Mouse (Mus musculus) cerebellum, postnatal 36 days (tissue): ENCODE results near the gene Btbd9.

Source experiments
- DNase-seq, 2 experiments: peaks; one replicate each; pipeline ENCODE4 v3.0.0; 2021 to 2022; ENCODE audit warnings: mixed read lengths in 2 of 2

Btbd9 gene

DNA sequence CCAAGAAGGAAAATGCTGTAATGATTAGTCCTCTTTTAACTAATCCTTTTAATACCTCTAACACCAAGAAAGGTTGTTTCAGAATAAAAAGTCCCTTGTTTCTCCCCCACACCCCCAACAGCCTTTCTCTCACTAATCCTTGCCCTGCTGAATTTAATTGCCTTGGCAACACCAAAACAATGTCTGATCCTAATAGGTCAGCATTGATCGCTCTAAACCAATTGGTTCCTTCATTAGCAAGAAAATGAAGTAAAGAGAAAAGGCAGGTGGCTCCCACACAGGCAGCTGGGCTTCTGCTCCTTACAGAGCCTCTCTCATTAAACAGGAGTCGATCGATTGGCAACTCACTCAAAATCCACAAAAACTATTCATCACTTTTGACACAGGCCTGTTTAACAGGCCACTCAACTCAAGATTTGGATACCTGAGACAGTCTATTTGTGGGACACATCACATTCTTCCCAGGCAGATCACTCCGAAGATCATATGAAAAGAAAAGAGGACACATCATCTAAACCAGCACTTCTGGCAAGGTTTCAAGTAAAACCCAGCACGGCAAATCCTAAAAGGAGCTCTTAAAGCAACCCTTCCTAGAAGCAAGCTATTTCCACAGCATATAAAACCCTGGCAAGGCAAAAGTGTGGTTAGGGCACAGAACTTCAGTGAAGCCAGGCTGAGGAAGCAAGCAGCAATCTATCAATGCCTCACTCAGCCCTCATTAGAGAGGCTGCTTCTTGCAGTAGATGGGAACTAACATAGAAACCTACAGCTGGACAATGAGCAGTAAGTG is 197.9 kb downstream of the Btbd9 start:
- no peak for DNase-seq

- DNase-seq: no peak
Observed at GRCm38 (mm10) chr17:30377754-30378153, 198.5 kb downstream of the Btbd9 start.

DNA sequence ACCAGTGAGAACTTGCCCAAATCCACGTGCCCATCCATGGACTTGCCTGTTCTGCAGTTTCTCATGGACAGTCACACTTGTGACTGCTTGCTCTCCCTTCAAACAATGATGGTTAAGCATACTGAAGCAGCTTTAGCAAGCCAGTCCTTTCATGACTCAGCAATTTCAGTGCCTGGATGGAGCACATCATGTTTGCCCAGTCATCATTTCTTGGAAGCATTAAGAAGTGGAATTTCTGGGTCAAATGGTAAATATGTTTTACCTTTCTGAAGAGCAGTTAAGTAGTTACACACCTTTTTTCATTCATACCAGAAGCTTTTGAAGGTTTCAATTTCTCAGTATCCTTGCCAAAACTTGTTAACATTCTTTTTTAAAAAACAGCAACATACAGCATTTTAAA is 201.2 kb downstream of the Btbd9 start:
- no peak for DNase-seq

- peak in 1 of 2 experiments; percentile 25 for DNase-seq
Observed at GRCm38 (mm10) chr17:30368559-30368958, 207.7 kb downstream of the Btbd9 start.

- DNase-seq: no peak
Observed at GRCm38 (mm10) chr17:30364701-30365100, 211.6 kb downstream of the Btbd9 start.

DNA sequence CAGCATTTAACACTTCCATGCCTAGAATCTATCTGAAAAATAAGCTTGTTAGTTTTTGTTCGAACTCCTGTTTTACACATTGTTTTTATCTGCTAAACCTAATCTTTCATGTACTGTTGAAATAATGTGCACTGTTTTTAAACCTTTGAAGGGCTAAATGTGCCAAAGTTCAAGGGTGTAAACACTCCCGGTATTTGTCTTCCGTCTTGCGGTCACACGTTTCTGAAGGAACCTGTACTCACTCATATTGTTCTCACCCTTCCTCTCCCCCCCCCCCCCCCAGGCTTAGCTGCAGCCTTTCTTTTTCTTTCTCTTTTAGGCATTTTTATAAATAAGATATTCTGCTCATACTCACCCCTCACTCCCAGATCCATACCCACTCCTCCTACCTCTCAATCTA is 212.9 kb downstream of the Btbd9 start:
- DNase-seq: no peak

- no peak for DNase-seq
Observed at GRCm38 (mm10) chr17:30360654-30361053, 215.6 kb downstream of the Btbd9 start.

DNA sequence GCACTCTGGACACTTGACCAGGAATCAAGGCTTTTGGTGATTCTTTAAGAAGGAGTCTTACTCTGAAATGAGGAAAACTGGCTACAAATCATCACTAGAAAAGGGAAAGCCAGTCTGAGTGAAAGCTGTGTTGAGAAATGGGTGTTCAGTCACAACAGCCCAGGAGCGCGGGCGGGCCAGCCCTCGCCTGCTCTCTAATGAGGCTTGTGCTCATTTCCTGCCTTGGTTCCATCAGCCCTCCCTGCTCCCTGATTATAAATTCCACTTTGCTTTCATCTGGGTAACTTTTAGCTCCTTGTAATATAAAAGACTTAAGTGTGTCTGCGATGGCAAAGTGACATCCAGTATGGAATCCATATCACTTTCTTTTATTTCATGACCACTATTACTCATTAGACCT is 216.9 kb downstream of the Btbd9 start:
- DNase-seq: no peak

DNA sequence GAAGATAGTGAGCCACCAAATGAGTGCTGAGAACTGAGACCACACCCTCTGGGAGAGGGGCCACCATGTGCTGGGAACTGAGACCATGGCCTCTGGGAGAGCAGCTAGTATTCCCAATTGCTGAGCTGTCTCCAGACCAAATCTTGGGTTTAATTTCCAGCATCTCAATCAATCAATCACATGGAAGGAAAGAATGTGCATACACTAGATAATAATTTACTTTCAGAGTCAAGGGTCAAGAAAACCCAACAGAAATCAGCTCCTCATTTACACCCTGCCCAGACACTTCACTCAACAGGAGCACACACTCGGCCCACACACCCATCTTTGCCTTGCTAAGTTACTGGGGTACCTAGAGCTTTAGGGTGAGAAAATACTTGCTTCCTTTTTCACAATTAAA is 220.9 kb downstream of the Btbd9 start:
- DNase-seq: no peak

DNA sequence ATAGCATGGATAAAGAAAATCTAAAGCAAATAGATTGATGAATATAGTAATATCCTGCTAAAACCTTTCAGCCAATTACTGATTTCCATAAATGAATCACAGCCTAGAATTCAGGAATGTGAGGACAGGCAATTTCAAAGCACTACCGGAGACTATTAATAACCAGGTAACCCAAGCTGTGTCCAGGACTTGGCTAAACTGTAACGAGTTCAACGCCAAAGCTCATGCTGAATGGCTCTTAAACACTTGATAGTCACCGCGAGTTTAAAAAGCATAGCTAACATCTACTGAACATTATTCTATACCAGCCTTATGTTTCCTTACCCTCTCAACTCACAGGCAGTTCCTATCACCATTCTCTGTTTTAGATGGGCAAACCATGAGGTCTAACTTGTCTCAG is 221.9 kb downstream of the Btbd9 start:
- no peak for DNase-seq

DNA sequence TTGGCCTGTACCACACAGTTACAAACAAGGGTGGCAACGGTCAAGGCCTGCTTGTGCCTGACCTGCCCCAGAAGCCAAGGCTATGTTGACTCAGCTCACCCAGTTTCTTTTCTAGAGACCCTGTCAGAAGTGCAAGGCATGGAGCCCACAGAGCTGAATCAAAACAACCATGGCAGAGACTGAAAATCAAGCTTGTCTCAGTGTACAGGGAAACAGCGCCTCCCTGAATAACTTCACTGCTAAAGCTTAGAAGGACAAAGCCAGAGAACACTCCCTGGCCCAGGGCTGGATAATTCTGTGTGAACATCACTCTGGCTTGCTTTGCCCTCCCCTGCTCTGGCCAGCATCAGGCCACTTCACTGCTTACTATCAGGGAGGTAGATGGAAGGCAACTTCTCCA is 228.3 kb downstream of the Btbd9 start:
- DNase-seq: no peak

GRCm38 (mm10) chr17:30347101-30347613 is 229.1 kb downstream of the Btbd9 start:
- DNase-seq: no peak

DNA sequence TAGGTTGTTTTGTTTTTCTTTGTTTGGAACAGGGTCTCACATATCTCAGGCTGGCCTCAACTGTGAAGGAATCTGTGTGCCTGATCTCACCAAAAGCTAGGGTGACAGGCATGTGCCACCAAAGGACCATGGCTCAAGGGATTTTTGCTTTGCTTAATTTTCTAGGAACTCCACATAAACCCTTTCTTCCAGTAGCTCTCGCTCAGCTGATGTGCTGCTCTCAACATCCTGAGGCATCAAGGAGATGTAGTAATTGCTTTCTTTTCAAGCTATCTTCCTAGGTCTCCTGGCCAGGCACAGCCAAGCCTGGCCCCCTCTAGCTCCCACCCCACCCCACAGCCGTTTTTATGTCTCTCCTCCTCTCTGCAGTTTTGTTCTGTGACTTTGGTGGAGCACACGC is 231.3 kb downstream of the Btbd9 start:
- DNase-seq: no peak

- peak; percentile 26 to 29 for DNase-seq
Observed at GRCm38 (mm10) chr17:30343701-30344473, 232.4 kb downstream of the Btbd9 start.

GRCm38 (mm10) chr17:30341556-30341955 is 234.7 kb downstream of the Btbd9 start:
- no peak for DNase-seq

DNA sequence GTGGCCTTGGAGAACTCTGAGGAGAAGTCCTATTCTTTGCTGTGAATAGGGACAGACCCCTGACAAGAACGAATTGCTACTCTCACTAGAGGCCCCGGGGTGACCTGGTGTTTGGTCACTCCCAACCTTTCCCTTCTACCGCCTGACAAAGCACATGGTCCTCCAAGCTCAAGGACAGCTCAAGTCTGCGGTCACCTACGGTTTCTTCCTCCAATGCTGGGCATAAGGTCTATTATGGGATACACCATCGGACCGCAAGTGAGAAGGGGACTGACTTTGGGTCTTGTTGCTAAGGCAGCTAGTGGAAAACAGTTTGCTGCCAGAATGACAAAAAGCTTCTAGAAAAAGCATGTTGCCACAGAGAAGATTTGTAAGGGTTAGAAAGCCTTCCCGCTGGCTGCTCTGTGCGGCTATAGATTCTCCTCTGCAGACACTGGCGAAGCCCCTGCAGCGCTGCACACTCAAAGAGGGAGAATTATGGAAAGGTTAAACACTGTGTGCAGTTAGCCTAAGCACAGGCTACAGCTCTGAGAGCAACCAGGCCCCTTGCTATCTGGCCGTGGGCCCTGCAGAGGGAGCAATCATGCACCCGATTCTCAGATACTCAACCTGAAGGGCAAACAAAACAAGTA is 235.7 kb downstream of the Btbd9 start:
- no peak for DNase-seq

DNA sequence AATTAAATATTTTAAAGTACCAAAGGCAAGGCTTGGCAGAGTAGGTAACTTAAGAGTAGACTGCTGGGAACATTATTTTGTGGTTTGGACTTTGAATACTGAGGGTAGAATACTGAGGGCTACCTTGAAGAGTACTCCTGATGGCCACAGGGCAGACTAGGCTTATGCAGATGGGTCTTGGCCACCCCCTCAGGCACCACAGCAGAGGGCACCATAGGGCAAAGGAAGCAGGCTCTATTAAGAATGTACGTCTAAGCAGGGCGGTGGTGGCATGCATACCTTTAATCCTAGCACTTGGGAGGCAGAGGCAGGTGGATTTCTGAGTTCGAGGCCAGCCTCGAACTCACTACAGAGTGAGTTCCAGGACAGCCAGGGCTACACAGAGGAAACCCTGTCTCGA is 237.0 kb downstream of the Btbd9 start:
- DNase-seq: no peak

DNA sequence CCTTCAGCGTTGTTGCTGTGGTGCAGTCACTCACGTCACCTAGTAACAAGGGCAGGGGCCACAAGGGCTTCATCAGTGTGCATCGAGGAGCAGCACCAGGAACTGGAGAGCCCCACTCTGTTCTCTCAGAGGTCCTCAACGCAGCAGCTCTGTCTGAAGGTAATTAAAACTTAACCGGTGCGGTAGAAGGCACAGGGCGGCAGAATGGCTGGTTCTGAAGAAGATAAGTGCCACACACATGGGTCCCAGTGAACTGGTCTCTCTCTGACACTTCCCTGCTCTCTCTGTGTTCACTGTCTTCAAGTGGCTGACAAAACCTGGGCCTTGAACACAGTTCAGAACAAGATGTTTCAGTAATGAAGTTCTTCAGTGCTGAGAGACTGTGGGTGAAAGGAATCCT is 239.5 kb downstream of the Btbd9 start:
- no peak for DNase-seq

GRCm38 (mm10) chr17:30336280-30336679 is 240.0 kb downstream of the Btbd9 start:
- DNase-seq: no peak

GRCm38 (mm10) chr17:30335746-30336145 is 240.5 kb downstream of the Btbd9 start:
- DNase-seq: peak in 1 of 2 experiments; percentile 16

GRCm38 (mm10) chr17:30334257-30334656 is 242.0 kb downstream of the Btbd9 start:
- no peak for DNase-seq

DNA sequence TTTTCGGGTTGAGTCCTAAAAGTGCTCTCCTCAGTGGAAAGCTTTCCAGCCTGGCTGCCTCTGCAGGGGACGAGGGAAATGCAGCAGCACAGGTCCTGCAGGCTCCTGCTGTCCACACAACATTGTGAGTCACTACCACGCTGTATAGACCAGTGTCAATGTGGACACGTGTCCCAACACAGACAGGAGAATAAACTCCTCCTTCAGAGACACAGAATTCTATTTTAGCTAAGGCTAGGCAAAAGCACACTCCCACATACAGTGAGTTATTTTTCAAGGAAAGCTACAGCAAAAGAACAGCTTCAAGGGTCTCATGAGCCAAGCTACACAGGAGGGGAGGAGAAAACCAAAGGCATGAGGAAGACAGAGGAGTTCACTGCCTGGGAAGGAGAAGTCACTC is 243.2 kb downstream of the Btbd9 start:
- no peak for DNase-seq

- no peak for DNase-seq
Observed at GRCm38 (mm10) chr17:30331380-30331779, 244.9 kb downstream of the Btbd9 start.

DNA sequence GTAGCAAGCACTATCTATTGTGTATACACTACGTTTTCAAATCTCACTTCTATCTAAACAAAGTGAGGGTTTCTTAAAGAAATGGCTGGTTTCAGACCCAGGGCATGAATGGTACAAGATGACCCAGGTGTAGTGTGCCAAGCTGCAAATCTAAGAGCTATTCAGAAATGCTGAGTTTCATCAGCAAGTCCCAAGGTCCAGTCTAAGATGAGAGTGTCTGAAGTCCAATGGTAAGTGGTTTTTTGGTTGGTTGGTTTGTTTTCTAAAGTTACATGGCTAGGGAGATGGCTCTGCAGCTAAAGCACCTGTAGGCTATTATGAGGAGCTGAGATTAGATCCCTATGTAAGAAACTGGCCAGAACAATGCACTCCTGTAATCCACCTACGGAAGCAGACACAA is 246.8 kb downstream of the Btbd9 start:
- DNase-seq: no peak
